Mouse (Mus musculus) cerebellum, postnatal 4 days (tissue): ENCODE measurements around the gene Mcu.

Experiments
- DNase-seq, 2 experiments: peaks; one replicate each; pipeline ENCODE4 v3.0.0; 2022; ENCODE audit warnings: low spot score in 2 of 2, mixed read lengths in 1 of 2

Gene Mcu

GRCm38 (mm10) chr10:59494044-59494443, 122.4 kb downstream of the Mcu start:
- no peak for DNase-seq

GRCm38 (mm10) chr10:59490920-59491319, 125.6 kb downstream of the Mcu start:
- DNase-seq = peak in 1 of 2 experiments; percentile 18

GRCm38 (mm10) chr10:59489411-59489810, 127.1 kb downstream of the Mcu start:
- DNase-seq = no peak

- DNase-seq = no peak
Observed at GRCm38 (mm10) chr10:59487351-59487750, 129.1 kb downstream of the Mcu start.

- DNase-seq = no peak
Observed at GRCm38 (mm10) chr10:59484318-59484717, 132.2 kb downstream of the Mcu start.

GRCm38 (mm10) chr10:59481381-59481780, 135.1 kb downstream of the Mcu start:
- no peak for DNase-seq

- no peak for DNase-seq
Observed at GRCm38 (mm10) chr10:59470451-59470850, 146.0 kb downstream of the Mcu start.

- DNase-seq = no peak
Observed at GRCm38 (mm10) chr10:59467297-59467696, 149.2 kb downstream of the Mcu start.

GRCm38 (mm10) chr10:59466626-59467025, 149.9 kb downstream of the Mcu start:
- DNase-seq = no peak

GRCm38 (mm10) chr10:59465546-59465945, 150.9 kb downstream of the Mcu start:
- no peak for DNase-seq

- DNase-seq = no peak
Observed at GRCm38 (mm10) chr10:59462307-59462706, 154.2 kb downstream of the Mcu start.

GRCm38 (mm10) chr10:59459767-59460166, 156.7 kb downstream of the Mcu start:
- DNase-seq = peak in 1 of 2 experiments; percentile 39

GRCm38 (mm10) chr10:59454631-59455030, 161.9 kb downstream of the Mcu start:
- DNase-seq = no peak

- no peak for DNase-seq
Observed at GRCm38 (mm10) chr10:59451839-59452238, 164.7 kb downstream of the Mcu start.

- DNase-seq = no peak
Observed at GRCm38 (mm10) chr10:59447546-59447945, 168.9 kb downstream of the Mcu start.

- no peak for DNase-seq
Observed at GRCm38 (mm10) chr10:59446911-59447437, 169.5 kb downstream of the Mcu start.

GRCm38 (mm10) chr10:59444635-59445034, 171.9 kb downstream of the Mcu start:
- peak in 1 of 2 experiments; percentile 13 for DNase-seq

- no peak for DNase-seq
Observed at GRCm38 (mm10) chr10:59444106-59444505, 172.4 kb downstream of the Mcu start.

- no peak for DNase-seq
Observed at GRCm38 (mm10) chr10:59443212-59443611, 173.3 kb downstream of the Mcu start.

GRCm38 (mm10) chr10:59441735-59442134, 174.8 kb downstream of the Mcu start, which contains the start of gene Oit3:
Gene Oit3, minus strand, starts transcription at chr10:59441778.
- DNase-seq = no peak

GRCm38 (mm10) chr10:59440177-59440576, 176.3 kb downstream of the Mcu start:
- DNase-seq = no peak

- no peak for DNase-seq
Observed at GRCm38 (mm10) chr10:59439508-59439931, 177.0 kb downstream of the Mcu start.

- no peak for DNase-seq
Observed at GRCm38 (mm10) chr10:59438651-59439050, 177.8 kb downstream of the Mcu start.

GRCm38 (mm10) chr10:59435746-59436145, 180.7 kb downstream of the Mcu start:
- DNase-seq = no peak
